Mouse (Mus musculus) myocyte (in vitro differentiated cells): ENCODE measurements around the gene Gm45015. TPM values are rescaled to one million over a fixed set of nuclear protein-coding genes. Genes with fewer than 3 reads are reported as not detected.

Experiments
- H3K27me3 ChIP-seq: one replicate; pipeline ENCODE4 v1.6.1; 2011; ENCODE audit not compliant: control insufficient read depth, insufficient read depth, insufficient read length
- H3K36me3 ChIP-seq: one replicate; pipeline ENCODE4 v1.6.1; 2011; ENCODE audit not compliant: control insufficient read depth, insufficient read depth
- H3K4me2 ChIP-seq: one replicate; pipeline ENCODE4 v1.6.1; 2011; ENCODE audit warnings: low read depth, control low read depth
- H3K4me3 ChIP-seq: one replicate; pipeline ENCODE4 v1.5.1; 2011; ENCODE audit warnings: mild to moderate bottlenecking, control low read depth, moderate library complexity
- H3K79me2 ChIP-seq: one replicate; pipeline ENCODE4 v1.6.1; 2011; ENCODE audit not compliant: control insufficient read depth, insufficient read depth
- H3ac ChIP-seq: one replicate; pipeline ENCODE4 v1.6.1; 2011; ENCODE audit not compliant: control insufficient read depth, insufficient read length
- CEBPB ChIP-seq: IDR thresholded peaks from 2 replicates; pipeline ENCODE4 v1.6.1; 2011; ENCODE audit warnings: mild to moderate bottlenecking, moderate library complexity; ENCODE audit not compliant: poor library complexity, insufficient read depth, severe bottlenecking
- E2F4 ChIP-seq: IDR thresholded peaks from one replicate; pipeline ENCODE4 v1.6.1; 2011; ENCODE audit warnings: mild to moderate bottlenecking, control low read depth, moderate library complexity; ENCODE audit not compliant: insufficient read depth
- MAX ChIP-seq: IDR thresholded peaks from one replicate; pipeline ENCODE4 v1.6.1; 2011; ENCODE audit warnings: low read depth, mild to moderate bottlenecking, control low read depth
- MYOD1 ChIP-seq, 3 experiments: IDR thresholded peaks; one replicate each; pipeline ENCODE4 v1.6.1; 2011; ENCODE audit warnings: control low read depth in 2 of 3, low read depth in 2 of 3, mild to moderate bottlenecking in 2 of 3, moderate library complexity in 1 of 3; ENCODE audit not compliant: insufficient read length in 2 of 3, control insufficient read depth in 1 of 3
- MYOG ChIP-seq, 3 experiments: IDR thresholded peaks; one replicate each; pipeline ENCODE4 v1.6.1; 2011; ENCODE audit warnings: control low read depth in 2 of 3, low read depth in 2 of 3, mild to moderate bottlenecking in 2 of 3; ENCODE audit not compliant: insufficient read length in 2 of 3, control insufficient read depth in 1 of 3, insufficient read depth in 1 of 3
- POLR2A ChIP-seq: IDR thresholded peaks from one replicate; pipeline ENCODE4 v1.6.1; 2011; ENCODE audit warnings: low read depth, mild to moderate bottlenecking, control low read depth, moderate library complexity; ENCODE audit not compliant: insufficient read length
- POLR2AphosphoS2 ChIP-seq: IDR thresholded peaks from one replicate; pipeline ENCODE4 v1.6.1; 2011; ENCODE audit warnings: low read depth, control low read depth; ENCODE audit not compliant: insufficient read length
- REST ChIP-seq: IDR thresholded peaks from one replicate; pipeline ENCODE4 v1.6.1; 2011; ENCODE audit warnings: mild to moderate bottlenecking, control low read depth, moderate library complexity; ENCODE audit not compliant: insufficient read depth, insufficient read length
- SRF ChIP-seq: IDR thresholded peaks from one replicate; pipeline ENCODE4 v1.6.1; 2011; ENCODE audit warnings: low read depth; ENCODE audit not compliant: control insufficient read depth, insufficient read length
- TCF12 ChIP-seq: IDR thresholded peaks from one replicate; pipeline ENCODE4 v1.6.1; 2011; ENCODE audit warnings: mild to moderate bottlenecking, control low read depth; ENCODE audit not compliant: poor library complexity, insufficient read depth, severe bottlenecking
- TCF3 ChIP-seq: IDR thresholded peaks from one replicate; pipeline ENCODE4 v1.6.1; 2011; ENCODE audit warnings: low read depth, control low read depth; ENCODE audit not compliant: insufficient read length
- USF1 ChIP-seq: IDR thresholded peaks from one replicate; pipeline ENCODE4 v1.6.1; 2011; ENCODE audit warnings: low read depth, mild to moderate bottlenecking, control low read depth, moderate library complexity
- polyA plus RNA-seq: library from polyadenylated mRNA; unstranded; fragments of >200 nt; fragmentation: generic; extraction: Trizol; gene quantifications from one replicate; pipeline ENCODE4 v1.2.1, GENCODE M21; 2012; ENCODE audit warnings: missing spikeins

Gene Gm45015
- polyA plus RNA-seq = not detected

DNA sequence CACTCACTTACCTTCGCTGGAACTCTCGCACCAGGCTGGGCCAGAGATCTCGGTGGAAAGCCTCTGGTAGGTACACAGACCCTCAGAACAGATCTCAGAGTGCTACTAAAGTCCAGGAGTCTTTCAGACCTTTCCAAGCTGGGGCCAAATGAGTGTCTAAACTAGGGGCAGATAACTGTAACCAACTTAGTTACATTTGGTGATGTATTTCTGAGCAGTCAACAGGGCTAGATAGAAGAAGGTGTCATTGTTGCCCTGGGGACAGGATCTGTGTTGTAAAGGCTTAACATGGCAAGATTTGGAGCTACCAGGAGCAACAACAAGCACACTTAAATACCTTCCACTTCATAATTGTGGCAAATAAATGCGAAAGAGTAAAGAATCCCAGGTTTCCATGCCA lies at the start of gene Gm45015:
Gene Gm45015 (minus strand): TSS at position 101 of the 400 bp plus-strand sequence.
- H3K79me2 ChIP-seq = no peaks in the 10 kb centered on the region
- TF ChIP-seq TCF12 = no peak
- TF ChIP-seq MAX = no peak
- TF ChIP-seq SRF = no peak
- no peak for TF ChIP-seq POLR2AphosphoS2
- no peak for TF ChIP-seq POLR2A
- TF ChIP-seq E2F4 = no peak
- no peak for TF ChIP-seq REST
- no peak for TF ChIP-seq TCF3
- TF ChIP-seq MYOD1 (IDR thresholded peaks at IDR 0.05; ENCODE audit: control insufficient read depth in 1 of 3, insufficient read length in 2 of 3, low read depth in 2 of 3) = no peak
- TF ChIP-seq USF1 = no peak
- TF ChIP-seq MYOG (IDR thresholded peaks at IDR 0.05; ENCODE audit: control insufficient read depth in 1 of 3, insufficient read depth in 1 of 3, insufficient read length in 2 of 3, low read depth in 2 of 3) = no peak
- no peak for TF ChIP-seq CEBPB

GRCm38 (mm10) chrX:73384924-73385323 lies 48.3 kb upstream of the Gm45015 start:
- Histone ChIP-seq H3K36me3 (no peaks in the 10 kb centered on the region), H3ac (no peak overlapping the region), H3K79me2 (no peaks in the 10 kb centered on the region), H3K4me3 (no peak overlapping the region), H3K27me3 (no peaks in the 10 kb centered on the region), H3K4me2 (no peak overlapping the region)
- no peak for TF ChIP-seq TCF12
- no peak for TF ChIP-seq REST
- no peak for TF ChIP-seq MYOD1 (IDR thresholded peaks at IDR 0.05; ENCODE audit: control insufficient read depth in 1 of 3, insufficient read length in 2 of 3, low read depth in 2 of 3)
- no peak for TF ChIP-seq E2F4
- no peak for TF ChIP-seq POLR2A
- no peak for TF ChIP-seq MAX
- TF ChIP-seq MYOG (IDR thresholded peaks at IDR 0.05; ENCODE audit: control insufficient read depth in 1 of 3, insufficient read depth in 1 of 3, insufficient read length in 2 of 3, low read depth in 2 of 3) = no peak

More for the DNA sequence above, at the start of gene Gm45015:
- H3K4me3 ChIP-seq = no peak within 1 kb of the TSS
- no peaks in the 10 kb centered on the region for H3K36me3 ChIP-seq
- H3K27me3 ChIP-seq = no peaks in the 10 kb centered on the region
- H3ac ChIP-seq = no peak within 1 kb of the TSS
- H3K4me2 ChIP-seq = no peak within 1 kb of the TSS

GRCm38 (mm10) chrX:73384419-73384818 lies 47.8 kb upstream of the Gm45015 start:
- no peak overlapping the region for H3K4me3 ChIP-seq
- H3K36me3 ChIP-seq = no peaks in the 10 kb centered on the region
- no peak overlapping the region for H3K4me2 ChIP-seq
- H3K27me3 ChIP-seq = no peaks in the 10 kb centered on the region
- H3ac ChIP-seq = no peak overlapping the region
- TF ChIP-seq MAX = no peak
- no peak for TF ChIP-seq REST
- no peak for TF ChIP-seq E2F4
- TF ChIP-seq TCF12 = no peak
- TF ChIP-seq POLR2A = no peak
- no peak for TF ChIP-seq POLR2AphosphoS2
- no peak for TF ChIP-seq TCF3
- no peak for TF ChIP-seq MYOD1 (IDR thresholded peaks at IDR 0.05; ENCODE audit: control insufficient read depth in 1 of 3, insufficient read length in 2 of 3, low read depth in 2 of 3)
- no peak for TF ChIP-seq SRF
- TF ChIP-seq MYOG (IDR thresholded peaks at IDR 0.05; ENCODE audit: control insufficient read depth in 1 of 3, insufficient read depth in 1 of 3, insufficient read length in 2 of 3, low read depth in 2 of 3) = no peak
- no peak for TF ChIP-seq CEBPB
- no peak for TF ChIP-seq USF1
- no peaks in the 10 kb centered on the region for H3K79me2 ChIP-seq

GRCm38 (mm10) chrX:73363291-73363690 lies 26.7 kb upstream of the Gm45015 start:
- Histone ChIP-seq H3K27me3 (no peaks in the 10 kb centered on the region), H3K4me3 (no peak overlapping the region), H3ac (no peak overlapping the region), H3K36me3 (no peaks in the 10 kb centered on the region), H3K79me2 (no peaks in the 10 kb centered on the region), H3K4me2 (no peak overlapping the region)
- no peak for TF ChIP-seq SRF
- no peak for TF ChIP-seq CEBPB
- no peak for TF ChIP-seq MYOG (IDR thresholded peaks at IDR 0.05; ENCODE audit: control insufficient read depth in 1 of 3, insufficient read depth in 1 of 3, insufficient read length in 2 of 3, low read depth in 2 of 3)
- TF ChIP-seq USF1 = no peak
- no peak for TF ChIP-seq POLR2A
- no peak for TF ChIP-seq E2F4
- TF ChIP-seq MYOD1 (IDR thresholded peaks at IDR 0.05; ENCODE audit: control insufficient read depth in 1 of 3, insufficient read length in 2 of 3, low read depth in 2 of 3) = no peak
- no peak for TF ChIP-seq MAX
- TF ChIP-seq TCF12 = no peak

- no peaks in the 10 kb centered on the region for H3K79me2 ChIP-seq
- peaks cover 11% of the 10 kb centered on the region for H3K36me3 ChIP-seq
- no peak overlapping the region for H3ac ChIP-seq
- no peak overlapping the region for H3K4me2 ChIP-seq
- no peak for TF ChIP-seq POLR2AphosphoS2
- no peak for TF ChIP-seq E2F4
- TF ChIP-seq USF1 = no peak
- TF ChIP-seq MYOD1 (IDR thresholded peaks at IDR 0.05; ENCODE audit: control insufficient read depth in 1 of 3, insufficient read length in 2 of 3, low read depth in 2 of 3) = no peak
- no peak for TF ChIP-seq REST
- no peak for TF ChIP-seq TCF3
- TF ChIP-seq POLR2A = no peak
- no peak for TF ChIP-seq MAX
- TF ChIP-seq SRF = no peak
- no peak for TF ChIP-seq MYOG (IDR thresholded peaks at IDR 0.05; ENCODE audit: control insufficient read depth in 1 of 3, insufficient read depth in 1 of 3, insufficient read length in 2 of 3, low read depth in 2 of 3)
- TF ChIP-seq CEBPB = no peak
- no peak for TF ChIP-seq TCF12
- no peak overlapping the region for H3K4me3 ChIP-seq
- no peaks in the 10 kb centered on the region for H3K27me3 ChIP-seq
Measured at GRCm38 (mm10) chrX:73356719-73357118, 20.1 kb upstream of the Gm45015 start.
